Mouse (Mus musculus) A20 (cell line): Measurements from ENCODE around the gene Acot2.
"Not testable (repeated sequence)": the region's sequence is repeated elsewhere in the genome, so short reads cannot be mapped to it uniquely, and the experiment has no call there.

Source experiments
- DNase-seq: peaks from one replicate; pipeline ENCODE4 v3.0.0-alpha.2; 2011; ENCODE audit warnings: low read depth, low spot score

Gene Acot2

GRCm38 (mm10) chr12:83987583-83988441, at the start of gene Acot2:
Acot2 (plus strand) TSS chr12:83987861.
- peak; percentile 92 for DNase-seq

- DNase-seq: not testable (repeated sequence)
Measured at GRCm38 (mm10) chr12:83938592-83938991, 49.1 kb upstream of the Acot2 start.

GRCm38 (mm10) chr12:83939332-83939731, 48.3 kb upstream of the Acot2 start:
- DNase-seq: no peak

GRCm38 (mm10) chr12:83940031-83940430, 47.6 kb upstream of the Acot2 start:
- no peak for DNase-seq

GRCm38 (mm10) chr12:83941938-83942337, 45.7 kb upstream of the Acot2 start:
- no peak for DNase-seq

GRCm38 (mm10) chr12:83947260-83947811, 40.3 kb upstream of the Acot2 start:
- DNase-seq: no peak

- DNase-seq: peak; percentile 57
Measured at GRCm38 (mm10) chr12:83949043-83949442, 38.6 kb upstream of the Acot2 start.

GRCm38 (mm10) chr12:83949776-83950492, 37.7 kb upstream of the Acot2 start:
- DNase-seq: no peak

- peak; percentile 88 for DNase-seq
Measured at GRCm38 (mm10) chr12:83950493-83950839, 37.2 kb upstream of the Acot2 start, which contains the start of gene Riox1. Riox1 (plus strand) TSS chr12:83950608.

GRCm38 (mm10) chr12:83950840-83951701, 36.6 kb upstream of the Acot2 start:
- DNase-seq: peak; percentile 67

GRCm38 (mm10) chr12:83951711-83952575, 35.7 kb upstream of the Acot2 start:
- no peak for DNase-seq

GRCm38 (mm10) chr12:83958278-83958677, 29.4 kb upstream of the Acot2 start:
- DNase-seq: no peak

- DNase-seq: no peak
Measured at GRCm38 (mm10) chr12:83965235-83965634, 22.4 kb upstream of the Acot2 start.

GRCm38 (mm10) chr12:83972117-83972516, 15.5 kb upstream of the Acot2 start:
- peak; percentile 93 for DNase-seq

- DNase-seq: no peak
Measured at GRCm38 (mm10) chr12:83978862-83979261, 8.8 kb upstream of the Acot2 start.

GRCm38 (mm10) chr12:83981615-83982014, 6.0 kb upstream of the Acot2 start:
- DNase-seq: no peak

GRCm38 (mm10) chr12:83984752-83985151, 2.9 kb upstream of the Acot2 start, which contains the start of gene Heatr4:
Heatr4 (minus strand) TSS chr12:83984852.
- DNase-seq: no peak

- DNase-seq: no peak
Measured at GRCm38 (mm10) chr12:83987242-83987582, 449 bp upstream of the Acot2 start.

- no peak for DNase-seq
Measured at GRCm38 (mm10) chr12:83988483-83988882, 822 bp downstream of the Acot2 start.

- DNase-seq: peak; percentile 16
Measured at GRCm38 (mm10) chr12:83989378-83989777, 1.7 kb downstream of the Acot2 start.

GRCm38 (mm10) chr12:83997221-83997620, 9.6 kb downstream of the Acot2 start:
- DNase-seq: peak; percentile 52
